Mouse (Mus musculus) c-Kit-positive CD71-positive TER-119-positive erythroid progenitor cells, embryonic 14.5 days (primary cell): ENCODE data around the gene Nrl.

Experiments used
- DNase-seq: peaks from one replicate; pipeline ENCODE4 v3.0.0-alpha.2; 2013; ENCODE audit warnings: low spot score

Gene Nrl

DNA sequence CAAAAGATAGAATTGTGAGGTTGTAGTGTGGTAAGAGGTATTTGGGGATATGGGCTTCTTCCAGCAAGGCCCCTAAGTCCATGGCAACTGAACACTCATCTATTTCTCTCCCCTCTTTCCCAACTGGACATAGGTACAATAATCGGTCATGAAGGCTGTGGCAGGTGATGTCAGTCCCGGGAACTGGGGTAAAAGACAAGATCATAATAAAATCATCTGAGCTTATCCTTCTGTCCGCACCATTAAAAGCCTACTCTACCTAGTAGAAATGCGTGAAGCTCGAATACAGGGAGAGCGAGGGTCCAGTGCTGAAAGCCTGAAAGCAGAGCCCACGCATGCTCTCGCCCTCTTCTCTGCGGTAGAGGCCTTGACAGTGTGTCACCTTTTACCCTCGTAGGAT is 45.2 kb downstream of the Nrl start:
- no peak for DNase-seq

DNA sequence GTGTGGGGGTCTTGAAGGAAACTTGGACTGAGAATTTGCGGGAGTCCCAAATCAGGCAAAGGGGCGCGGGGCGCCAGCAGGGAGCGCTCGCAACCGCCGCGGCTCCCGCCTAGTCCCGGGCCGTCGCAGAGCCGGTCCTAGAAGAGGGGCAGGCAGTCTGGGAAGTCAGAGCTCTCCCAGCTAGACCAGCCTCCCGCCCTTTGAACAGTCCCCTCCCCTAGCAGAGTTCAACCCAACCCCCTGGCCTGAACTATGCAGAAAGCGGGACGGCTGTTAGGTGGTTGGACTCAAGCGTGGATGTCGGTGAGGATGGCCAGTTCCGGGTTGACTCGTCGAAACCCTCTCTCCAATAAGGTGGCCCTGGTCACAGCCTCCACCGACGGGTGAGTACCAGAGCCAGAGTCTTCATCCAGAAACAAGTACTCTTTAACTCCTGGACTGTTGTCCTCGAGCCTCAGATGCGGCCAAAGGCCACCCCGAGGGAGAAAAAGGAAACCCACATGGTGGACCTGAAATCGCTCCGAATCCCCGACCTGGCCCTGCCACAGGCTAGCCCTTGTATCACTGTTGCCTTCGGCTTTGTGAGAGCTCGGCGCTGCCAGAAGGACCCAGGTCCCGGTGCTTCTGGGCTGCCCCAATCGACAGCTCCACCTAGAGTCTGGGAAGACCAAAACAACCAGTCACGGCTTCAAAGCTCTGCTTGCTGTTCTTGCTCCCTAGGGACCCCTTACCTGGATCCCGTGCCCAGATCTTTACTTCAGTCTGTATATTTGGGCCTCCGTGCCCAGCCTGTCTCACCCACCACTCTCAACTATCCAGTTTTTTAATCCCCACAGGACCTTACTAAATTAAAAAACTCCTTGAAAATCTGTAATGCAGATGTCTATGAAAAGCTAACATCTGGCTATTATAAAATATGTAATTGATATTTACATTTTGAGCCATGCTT is 45.9 kb downstream of the Nrl start, which contains the start of gene Dhrs4:
Dhrs4 (plus strand) TSS at position 108 of the 949 bp plus-strand sequence.
- peak; percentile 77 for DNase-seq

DNA sequence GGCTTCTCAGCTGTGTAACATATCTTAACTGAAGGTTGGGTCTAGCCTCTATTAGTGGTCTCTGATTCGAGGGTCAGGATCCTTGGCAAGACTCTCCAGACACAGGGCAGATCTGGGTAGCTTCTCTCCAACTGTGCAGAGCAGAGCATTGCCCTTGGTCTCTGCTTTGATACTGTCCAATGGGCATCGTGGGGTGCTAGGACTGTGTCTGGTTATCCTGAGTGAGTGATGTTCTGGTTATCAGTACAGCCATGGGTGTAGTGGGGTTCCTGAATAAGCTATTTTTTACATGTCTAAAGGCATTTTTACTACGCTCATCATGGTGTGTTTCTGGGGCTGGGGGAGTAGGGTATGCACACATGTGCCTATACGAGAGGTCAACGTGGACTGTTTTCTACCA is 47.0 kb downstream of the Nrl start:
- no peak for DNase-seq

DNA sequence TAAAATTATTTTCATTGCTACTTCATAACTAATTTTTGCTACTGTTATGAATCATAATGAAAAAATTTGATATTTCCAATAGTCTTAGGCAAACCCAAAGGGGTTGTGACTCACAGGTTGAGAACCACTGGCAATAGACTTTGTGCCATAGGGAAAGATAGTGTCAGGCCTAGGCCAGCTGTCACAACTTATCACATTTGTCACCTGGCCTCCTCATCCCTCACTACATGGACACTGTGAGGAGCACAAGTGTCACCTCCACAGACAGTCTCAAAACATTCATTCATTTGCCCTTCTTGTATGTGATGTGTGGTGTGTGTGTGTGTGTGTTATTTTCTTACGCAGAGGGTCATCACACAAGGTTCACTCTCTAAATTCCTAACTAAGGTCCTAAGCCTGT is 47.4 kb downstream of the Nrl start:
- no peak for DNase-seq

DNA sequence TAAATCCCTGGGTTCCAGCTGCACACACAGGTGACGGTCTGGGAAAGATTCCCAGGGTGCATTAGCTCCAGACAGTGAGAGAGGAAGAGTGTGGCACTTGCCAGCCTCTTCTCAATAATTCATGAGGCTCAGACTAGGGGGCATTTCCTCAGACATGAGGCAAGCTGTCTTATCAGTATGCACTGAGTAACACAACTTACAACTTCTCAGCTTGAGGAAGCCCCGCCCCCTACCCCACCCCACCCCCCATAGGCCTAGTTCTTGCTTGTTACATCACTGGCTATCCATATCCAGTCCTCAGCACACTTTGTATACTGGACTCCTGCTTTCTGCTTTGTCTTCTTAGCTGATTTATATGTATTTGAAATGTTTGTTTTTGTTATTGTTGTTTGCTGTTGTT is 49.1 kb downstream of the Nrl start:
- no peak for DNase-seq

DNA sequence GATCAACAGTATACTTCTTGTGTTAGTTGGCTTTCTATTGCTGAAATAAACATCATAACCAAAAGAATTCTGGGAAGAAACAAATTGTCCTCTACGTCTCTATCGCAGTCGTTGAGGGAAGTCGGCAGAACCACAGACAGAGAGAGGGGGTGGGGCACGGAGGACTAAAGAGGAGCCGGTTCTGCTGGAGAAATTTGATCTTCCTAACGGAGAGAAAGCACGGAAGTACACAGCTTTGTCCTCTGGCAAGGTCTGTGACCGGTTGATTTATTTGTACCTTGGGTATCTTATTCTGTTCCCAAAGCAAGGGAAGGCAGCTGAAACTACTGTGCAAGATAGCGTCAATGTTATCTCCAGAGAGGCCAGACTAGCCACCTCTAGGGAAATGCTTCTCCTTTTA is 54.0 kb downstream of the Nrl start:
- no peak for DNase-seq

DNA sequence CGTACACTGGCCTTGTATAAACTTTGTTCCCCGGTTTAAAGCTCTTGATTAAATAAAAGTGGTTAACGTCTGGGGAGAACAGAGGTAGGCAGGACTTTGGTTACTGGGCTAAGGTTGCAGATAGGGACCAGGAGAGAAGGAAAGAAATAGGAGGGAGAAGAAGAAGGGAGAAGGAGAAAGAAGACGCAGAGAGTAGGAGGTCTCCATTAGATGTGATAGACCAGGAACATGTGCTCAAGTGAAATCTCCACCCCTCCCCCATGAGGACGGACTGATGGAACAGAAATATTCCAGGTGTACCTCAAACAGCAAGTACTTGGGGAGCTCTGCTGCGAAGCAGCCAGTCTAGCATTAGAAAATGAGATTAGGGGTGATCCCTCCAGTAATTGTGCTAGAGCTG is 55.0 kb downstream of the Nrl start:
- no peak for DNase-seq

DNA sequence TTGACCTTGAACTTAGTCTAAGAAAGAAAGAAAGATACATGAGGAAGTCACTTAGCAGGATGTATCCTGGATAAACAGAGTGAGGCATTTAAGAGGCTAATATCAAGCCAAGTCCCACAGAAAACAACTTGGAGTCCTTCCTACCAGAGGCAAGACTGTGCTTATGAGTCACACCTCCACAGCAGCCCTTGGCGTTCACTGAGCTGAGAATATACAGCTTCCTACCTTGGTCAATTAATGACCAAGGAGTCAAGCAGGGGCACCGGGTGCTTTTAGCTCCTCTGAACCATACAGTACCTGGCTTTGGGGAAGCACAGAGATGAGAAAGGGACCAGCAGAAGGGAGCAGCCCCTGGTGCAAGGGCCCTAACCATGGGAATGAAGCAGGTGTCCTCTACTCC is 55.7 kb downstream of the Nrl start:
- DNase-seq = no peak
